Mouse (Mus musculus): ENCODE results near the gene Spsb3. TPM values are rescaled to one million over a fixed set of nuclear protein-coding genes. Genes with fewer than 3 reads are reported as not detected.

The Spsb3 gene
- 10 to 100 TPM; 53.0 to 59.5 TPM for polyA plus RNA-seq (2017; shearing (Covaris generic))

- peak; percentile 94 for ATAC-seq
Observed at GRCm38 (mm10) chr17:24886134-24886931, at the start of gene Spsb3, which contains the start of gene Nubp2. TSS of gene Spsb3 (plus strand) at chr17:24886643. TSS of gene Nubp2 (minus strand) at chr17:24886349.

GRCm38 (mm10) chr17:24839842-24840241 lies 46.6 kb upstream of the Spsb3 start, which contains the start of gene Hagh:
TSS of gene Hagh (plus strand) at chr17:24840143.
- ATAC-seq, result no peak

GRCm38 (mm10) chr17:24840341-24840740 lies 46.1 kb upstream of the Spsb3 start:
- ATAC-seq, result no peak

- no peak for ATAC-seq
Observed at GRCm38 (mm10) chr17:24841133-24841532, 45.3 kb upstream of the Spsb3 start.

GRCm38 (mm10) chr17:24842631-24843030 lies 43.8 kb upstream of the Spsb3 start:
- no peak for ATAC-seq

- ATAC-seq, result no peak
Observed at GRCm38 (mm10) chr17:24844525-24844924, 41.9 kb upstream of the Spsb3 start.

GRCm38 (mm10) chr17:24847386-24847785 lies 39.1 kb upstream of the Spsb3 start:
- ATAC-seq, result no peak

GRCm38 (mm10) chr17:24848600-24849031 lies 37.8 kb upstream of the Spsb3 start:
- no peak for ATAC-seq

GRCm38 (mm10) chr17:24849733-24850064 lies 36.7 kb upstream of the Spsb3 start:
- ATAC-seq, result peak; percentile 49

- ATAC-seq, result peak; percentile 98
Observed at GRCm38 (mm10) chr17:24850065-24850772, 36.2 kb upstream of the Spsb3 start, which contains the start of gene Fahd1. TSS of gene Fahd1 (minus strand) at chr17:24850364.

- no peak for ATAC-seq
Observed at GRCm38 (mm10) chr17:24850773-24851127, 35.7 kb upstream of the Spsb3 start.

- no peak for ATAC-seq
Observed at GRCm38 (mm10) chr17:24851381-24852125, 34.9 kb upstream of the Spsb3 start.

- no peak for ATAC-seq
Observed at GRCm38 (mm10) chr17:24855838-24856464, 30.5 kb upstream of the Spsb3 start.

- no peak for ATAC-seq
Observed at GRCm38 (mm10) chr17:24856589-24856988, 29.9 kb upstream of the Spsb3 start.

GRCm38 (mm10) chr17:24857831-24858470 lies 28.5 kb upstream of the Spsb3 start:
- no peak for ATAC-seq

- ATAC-seq, result no peak
Observed at GRCm38 (mm10) chr17:24858967-24859366, 27.5 kb upstream of the Spsb3 start.

- ATAC-seq, result no peak
Observed at GRCm38 (mm10) chr17:24860076-24860475, 26.4 kb upstream of the Spsb3 start.

- ATAC-seq, result no peak
Observed at GRCm38 (mm10) chr17:24861785-24862184, 24.7 kb upstream of the Spsb3 start.

GRCm38 (mm10) chr17:24865776-24866175 lies 20.7 kb upstream of the Spsb3 start, which contains the start of gene Igfals:
TSS of gene Igfals (plus strand) at chr17:24865997.
- ATAC-seq, result no peak

- no peak for ATAC-seq
Observed at GRCm38 (mm10) chr17:24867914-24868313, 18.5 kb upstream of the Spsb3 start.

- no peak for ATAC-seq
Observed at GRCm38 (mm10) chr17:24873695-24874404, 12.6 kb upstream of the Spsb3 start.
